In genomic region chr3:158077380-158077772, GRCm38 (mm10) we compare ENCODE assay signal across 18 mouse cellular contexts. TPM values are rescaled to one million over a fixed set of nuclear protein-coding genes. Genes with fewer than 3 reads are reported as not detected.
A peak's percentile ranks its signal among the peaks of the same experiment; 100 is the strongest.
DNase-seq lines count a peak whose midpoint lies in the region.
"Had no signal": no experiment of that assay in that cellular context is flagged by ENCODE, and none has a peak within 500 bp of the region (broad histone marks: within the 10 kb centered on the region; RNA-seq: fewer than 3 reads in every experiment).

No protein-coding gene starts in this region.

- no peaks in the 10 kb centered on the region for H3K36me3 ChIP-seq in splenic B cell, adult 2 months (ENCODE audit: control insufficient read depth, insufficient read depth, low read length, poor library complexity, severe bottlenecking)
- H3K36me3 ChIP-seq: embryonic facial prominence, embryonic 10.5 days; heart, embryonic 10.5 days; hindbrain, embryonic 13.5 days had no signal

- peak; percentile 88 for DNase-seq in A20 (ENCODE audit: low read depth, low spot score)
- DNase-seq in B cell, adult 2 months, result peak; percentile 29 to 35
- peak; percentile 2 for DNase-seq in induced T-regulatory cell, adult 2 months (ENCODE audit: low read depth)
- DNase-seq in splenic B cell, adult 2 months (ENCODE audit: low read depth, low spot score), result peak; percentile 74
- DNase-seq in gastrocnemius, adult 18-20 months (ENCODE audit: low spot score), result no peak
- no peak for DNase-seq in left cerebral cortex, adult 9 months (ENCODE audit: low spot score in 2 of 2)
- DNase-seq: adrenal gland, postnatal 14 days; cerebellum, adult 11-12 months; cerebellum, adult 9-11 months; cerebellum, postnatal 36 days; gastrocnemius, adult 2 months; gastrocnemius, postnatal 25 days; heart, postnatal 14 days had no signal

- H3K27me3 ChIP-seq in splenic B cell, adult 2 months (ENCODE audit: control insufficient read depth, insufficient read depth, low read length, poor library complexity, severe bottlenecking), result no peaks in the 10 kb centered on the region; the same call in 1 of the 2 replicates
- H3K27me3 ChIP-seq: forebrain, embryonic 13.5 days; hindbrain, embryonic 13.5 days; Patski had no signal

RNA-seq across cellular contexts. Expression of gene Lrrc40, which starts 40.9 kb away (rescaled TPM):
- 1 to 10 TPM; 7.9 to 9.0 TPM for total RNA-seq in gastrocnemius, adult 18-20 months (2021)

RNA-seq across cellular contexts. Expression of gene Srsf11, which starts 40.9 kb away (rescaled TPM):
- total RNA-seq in gastrocnemius, adult 18-20 months (2021), result 10 to 100 TPM; 34.1 to 41.4 TPM

Comparison
In these comparisons a context has a peak if more than half of its experiments do, and no peak if none do; other contexts are left out.
1. DNase-seq: peak in A20 (single experiment), B cell, adult 2 months (2 of 2), induced T-regulatory cell, adult 2 months (single experiment) and splenic B cell, adult 2 months (single experiment); none in gastrocnemius, adult 18-20 months (single experiment) and left cerebral cortex, adult 9 months (0 of 2).